Mouse (Mus musculus): ENCODE measurements at regions not wholly inside any gene's neighbourhood (a gene's known extent, or its start where the extent isn't known, plus 50 kb on each side); places are given as distances from the start of the nearest gene placed in this dataset.

GRCm38 (mm10) chr6:121531825-121532389 is 58.4 kb upstream of the Iqsec3 start:
- DNase-seq (ENCODE audit: low spot score) (no peak), ATAC-seq (ENCODE audit: low FRiP score) (peak; percentile 21; the same call in 1 of the 2 replicates)
- H3K4me3 ChIP-seq (ENCODE audit: low read depth, low read length) = no peak overlapping the region
- H3K4me1 ChIP-seq (ENCODE audit: insufficient read depth, low read length) = no peaks in the 10 kb centered on the region
- no peak overlapping the region for H3K27ac ChIP-seq (ENCODE audit: low read depth, low read length)
- WGBS = 56% methylated on average over 13 of the region's 13 CpGs
- H3K36me3 ChIP-seq (ENCODE audit: insufficient read depth, low read length) = no peaks in the 10 kb centered on the region
- H3K9ac ChIP-seq (replicated peaks; ENCODE audit: low read length, poor library complexity, severe bottlenecking) = no peak overlapping the region
- no peaks in the 10 kb centered on the region for H3K9me3 ChIP-seq (ENCODE audit: low read length)
- no peaks in the 10 kb centered on the region for H3K27me3 ChIP-seq (ENCODE audit: insufficient read depth, low read length)
- no peak for TF ChIP-seq CTCF (IDR thresholded peaks at IDR 0.05)
- H3K4me2 ChIP-seq (ENCODE audit: low read depth, low read length, poor library complexity, severe bottlenecking) = no peak overlapping the region

DNA sequence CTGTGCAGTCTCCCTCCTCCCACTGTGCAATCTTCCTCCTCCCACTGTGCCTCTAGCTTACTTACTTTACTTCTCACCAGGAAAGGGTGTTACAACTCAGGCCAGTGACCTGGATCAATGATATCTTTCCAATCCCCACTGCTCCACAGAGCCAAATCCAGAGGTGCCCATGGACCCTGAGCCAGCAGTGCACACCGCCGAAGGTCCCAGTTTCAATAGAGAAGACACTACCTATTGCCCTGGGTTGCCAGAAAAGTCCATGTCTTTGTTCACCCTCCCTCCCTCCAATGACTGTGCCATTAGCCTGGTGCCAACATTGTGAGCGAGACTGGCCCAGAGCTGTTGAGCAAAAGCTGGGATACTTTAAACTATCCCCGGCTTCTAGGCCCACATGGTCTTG is 53.8 kb upstream of the Iqsec3 start:
- Histone ChIP-seq H3K27ac (ENCODE audit: low read depth, low read length) (no peak overlapping the region), H3K4me1 (ENCODE audit: insufficient read depth, low read length) (no peaks in the 10 kb centered on the region), H3K9me3 (ENCODE audit: low read length) (no peaks in the 10 kb centered on the region), H3K36me3 (ENCODE audit: insufficient read depth, low read length) (no peaks in the 10 kb centered on the region), H3K4me2 (ENCODE audit: low read depth, low read length, poor library complexity, severe bottlenecking) (no peak overlapping the region), H3K27me3 (ENCODE audit: insufficient read depth, low read length) (no peaks in the 10 kb centered on the region), H3K4me3 (ENCODE audit: low read depth, low read length) (no peak overlapping the region), H3K9ac (replicated peaks; ENCODE audit: low read length, poor library complexity, severe bottlenecking) (no peak overlapping the region)
- 92% methylated on average over 4 of the region's 4 CpGs for WGBS
- DNase-seq (ENCODE audit: low spot score) = no peak
- no peak for TF ChIP-seq CTCF (IDR thresholded peaks at IDR 0.05)
- no peak for ATAC-seq (ENCODE audit: low FRiP score)

DNA sequence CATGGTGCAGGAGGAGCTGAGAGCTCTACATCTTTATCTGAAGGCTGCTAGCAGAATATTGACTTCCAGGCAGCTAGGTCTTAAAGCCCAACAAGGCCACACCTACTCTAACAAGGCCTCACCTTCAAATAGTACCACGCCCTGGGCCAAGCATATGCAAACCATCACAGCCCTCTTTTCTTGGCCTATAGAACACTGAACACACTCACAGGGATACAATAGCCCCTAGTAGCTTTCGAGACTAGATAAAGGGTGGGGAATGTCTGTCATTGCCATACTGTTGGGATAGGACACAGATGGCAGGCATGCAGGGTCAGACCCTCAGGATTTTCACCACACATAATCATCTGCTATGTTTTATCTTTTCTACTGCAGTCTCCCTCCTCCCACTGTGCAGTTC is 52.6 kb upstream of the Iqsec3 start:
- H3K9ac ChIP-seq (replicated peaks; ENCODE audit: low read length, poor library complexity, severe bottlenecking) = no peak overlapping the region
- H3K9me3 ChIP-seq (ENCODE audit: low read length) = no peaks in the 10 kb centered on the region
- no peak overlapping the region for H3K27ac ChIP-seq (ENCODE audit: low read depth, low read length)
- H3K27me3 ChIP-seq (ENCODE audit: insufficient read depth, low read length) = no peaks in the 10 kb centered on the region
- DNase-seq (ENCODE audit: low spot score) = no peak
- no peaks in the 10 kb centered on the region for H3K36me3 ChIP-seq (ENCODE audit: insufficient read depth, low read length)
- no peak overlapping the region for H3K4me3 ChIP-seq (ENCODE audit: low read depth, low read length)
- no peaks in the 10 kb centered on the region for H3K4me1 ChIP-seq (ENCODE audit: insufficient read depth, low read length)
- no peak for ATAC-seq (ENCODE audit: low FRiP score)
- WGBS = 90% methylated on average over 2 of the region's 2 CpGs
- H3K4me2 ChIP-seq (ENCODE audit: low read depth, low read length, poor library complexity, severe bottlenecking) = no peak overlapping the region
- no peak for TF ChIP-seq CTCF (IDR thresholded peaks at IDR 0.05)

DNA sequence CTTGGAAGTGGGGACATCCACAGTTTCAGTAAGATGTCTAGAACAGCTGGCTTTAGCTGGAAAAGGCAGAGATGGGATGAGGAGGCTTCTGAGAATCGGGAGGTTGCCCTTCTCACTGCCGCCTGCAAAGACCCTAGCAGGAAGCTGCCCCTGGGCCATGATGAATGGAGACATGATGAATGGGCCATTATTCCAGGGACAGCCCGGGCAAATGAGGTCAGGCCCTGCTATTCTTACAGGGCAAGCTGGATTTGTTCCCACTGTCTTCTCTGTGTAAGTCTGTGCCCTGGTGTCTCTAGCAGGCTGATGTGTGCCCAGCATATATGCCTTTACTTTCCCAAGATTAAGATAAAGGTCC is 51.1 kb upstream of the Iqsec3 start:
- Histone ChIP-seq H3K27me3 (ENCODE audit: insufficient read depth, low read length) (no peaks in the 10 kb centered on the region), H3K9ac (replicated peaks; ENCODE audit: low read length, poor library complexity, severe bottlenecking) (no peak overlapping the region), H3K4me2 (ENCODE audit: low read depth, low read length, poor library complexity, severe bottlenecking) (no peak overlapping the region), H3K4me1 (ENCODE audit: insufficient read depth, low read length) (no peaks in the 10 kb centered on the region), H3K27ac (ENCODE audit: low read depth, low read length) (no peak overlapping the region), H3K9me3 (ENCODE audit: low read length) (no peaks in the 10 kb centered on the region), H3K4me3 (ENCODE audit: low read depth, low read length) (no peak overlapping the region), H3K36me3 (ENCODE audit: insufficient read depth, low read length) (no peaks in the 10 kb centered on the region)
- no peak for DNase-seq (ENCODE audit: low spot score)
- 32% methylated on average over 3 of the region's 3 CpGs for WGBS
- ATAC-seq (ENCODE audit: low FRiP score) = no peak
- TF ChIP-seq CTCF (IDR thresholded peaks at IDR 0.05) = no peak

- ATAC-seq (ENCODE audit: low FRiP score) (no peak), DNase-seq (ENCODE audit: low spot score) (no peak)
- no peaks in the 10 kb centered on the region for H3K4me1 ChIP-seq (ENCODE audit: insufficient read depth, low read length)
- TF ChIP-seq CTCF (IDR thresholded peaks at IDR 0.05) = no peak
- no peak overlapping the region for H3K9ac ChIP-seq (replicated peaks; ENCODE audit: low read length, poor library complexity, severe bottlenecking)
- no peak overlapping the region for H3K27ac ChIP-seq (ENCODE audit: low read depth, low read length)
- no peak overlapping the region for H3K4me3 ChIP-seq (ENCODE audit: low read depth, low read length)
- H3K4me2 ChIP-seq (ENCODE audit: low read depth, low read length, poor library complexity, severe bottlenecking) = no peak overlapping the region
- H3K36me3 ChIP-seq (ENCODE audit: insufficient read depth, low read length) = no peaks in the 10 kb centered on the region
- no peaks in the 10 kb centered on the region for H3K27me3 ChIP-seq (ENCODE audit: insufficient read depth, low read length)
- WGBS = 77% methylated on average over 11 of the region's 11 CpGs
- H3K9me3 ChIP-seq (ENCODE audit: low read length) = no peaks in the 10 kb centered on the region
Measured at GRCm38 (mm10) chr6:121523882-121524612, 50.6 kb upstream of the Iqsec3 start.

Data from midbrain, postnatal 0 days (tissue).